Mouse (Mus musculus) fibroblast of lung, adult 2 months (primary cell): Measurements from ENCODE around the gene Gm9945.

Experiments used
- DNase-seq: peaks from one replicate; pipeline ENCODE4 v3.0.0-alpha.2; 2011; ENCODE audit warnings: low read depth

Gene Gm9945

GRCm38 (mm10) chr11:53479783-53480301, at the start of gene Gm9945, which contains the start of gene Sowaha:
Gene Gm9945 (plus strand): TSS chr11:53480166.
Gene Sowaha (minus strand): TSS chr11:53480274.
- DNase-seq, result no peak

GRCm38 (mm10) chr11:53430300-53430669, 49.7 kb upstream of the Gm9945 start:
- no peak for DNase-seq

- peak; percentile 99 for DNase-seq
These were observed 49.2 kb upstream of the Gm9945 start, which contains the start of the genes Uqcrq and Gdf9 for GRCm38 (mm10) chr11:53430670-53431346. Gene Uqcrq (minus strand): TSS chr11:53430831. Gene Gdf9 (plus strand): TSS chr11:53431023.

GRCm38 (mm10) chr11:53431347-53432056, 48.5 kb upstream of the Gm9945 start:
- no peak for DNase-seq

GRCm38 (mm10) chr11:53433057-53433456, 46.9 kb upstream of the Gm9945 start:
- no peak for DNase-seq

GRCm38 (mm10) chr11:53435504-53435903, 44.5 kb upstream of the Gm9945 start:
- DNase-seq, result no peak

GRCm38 (mm10) chr11:53436338-53436737, 43.6 kb upstream of the Gm9945 start:
- DNase-seq, result no peak

GRCm38 (mm10) chr11:53441921-53442320, 38.0 kb upstream of the Gm9945 start:
- no peak for DNase-seq

- DNase-seq, result no peak
These were observed 36.1 kb upstream of the Gm9945 start for GRCm38 (mm10) chr11:53443861-53444260.

- no peak for DNase-seq
These were observed 34.4 kb upstream of the Gm9945 start for GRCm38 (mm10) chr11:53445562-53445961.

- no peak for DNase-seq
These were observed 33.8 kb upstream of the Gm9945 start for GRCm38 (mm10) chr11:53446183-53446582.

- no peak for DNase-seq
These were observed 32.0 kb upstream of the Gm9945 start for GRCm38 (mm10) chr11:53447996-53448395.

- no peak for DNase-seq
These were observed 31.4 kb upstream of the Gm9945 start for GRCm38 (mm10) chr11:53448529-53448928.

GRCm38 (mm10) chr11:53450070-53450705, 29.8 kb upstream of the Gm9945 start:
- DNase-seq, result no peak

- DNase-seq, result no peak
These were observed 28.6 kb upstream of the Gm9945 start for GRCm38 (mm10) chr11:53451361-53451760.

- no peak for DNase-seq
These were observed 27.6 kb upstream of the Gm9945 start for GRCm38 (mm10) chr11:53452396-53452795.

- DNase-seq, result no peak
These were observed 26.9 kb upstream of the Gm9945 start for GRCm38 (mm10) chr11:53453031-53453430.

- DNase-seq, result no peak
These were observed 23.2 kb upstream of the Gm9945 start, which contains the start of the genes Gm10447 and Shroom1 for GRCm38 (mm10) chr11:53456474-53457371. Gene Gm10447 (minus strand): TSS chr11:53457110. Gene Shroom1 (plus strand): TSS chr11:53457205.

GRCm38 (mm10) chr11:53457372-53457954, 22.5 kb upstream of the Gm9945 start:
- no peak for DNase-seq

GRCm38 (mm10) chr11:53458996-53459395, 21.0 kb upstream of the Gm9945 start:
- no peak for DNase-seq

- DNase-seq, result peak; percentile 74
These were observed 19.8 kb upstream of the Gm9945 start for GRCm38 (mm10) chr11:53460192-53460591.
